Mouse (Mus musculus) kidney, postnatal 0 days (tissue): Measurements from ENCODE around the gene Stox1. TPM values are rescaled to one million over a fixed set of nuclear protein-coding genes. Genes with fewer than 3 reads are reported as not detected.
A peak's percentile ranks its signal among the peaks of the same experiment; 100 is the strongest.

ENCODE experiments used
- ATAC-seq: fragments of 200-750 bp; cut with Nextera tagmentation; replicated peaks from 2 replicates; pipeline ENCODE4 v1.8.0; 2017; ENCODE audit warnings: low read depth, moderate number of reproducible peaks, moderate TSS enrichment, moderate library complexity; ENCODE audit not compliant: low FRiP score
- DNase-seq: peaks from one replicate; pipeline ENCODE4 v3.0.0-alpha.2; 2016; ENCODE audit warnings: low spot score
- H3K27ac ChIP-seq: fragments of 300-500 bp; sonication (generic); 2 replicates; pipeline ENCODE4 v1.5.1; 2014; ENCODE audit warnings: mild to moderate bottlenecking
- H3K27me3 ChIP-seq: fragments of 300-500 bp; sonication (generic); 2 replicates; pipeline ENCODE4 v1.6.1; 2014; ENCODE audit warnings: low read length, mixed read lengths; ENCODE audit not compliant: insufficient read depth
- H3K36me3 ChIP-seq: fragments of 300-500 bp; sonication (generic); 2 replicates; pipeline ENCODE4 v1.6.1; 2014; ENCODE audit warnings: low read length, mixed read lengths; ENCODE audit not compliant: insufficient read depth
- H3K4me1 ChIP-seq: fragments of 300-500 bp; sonication (generic); replicated peaks from 2 replicates; pipeline ENCODE4 v1.6.1; 2014; ENCODE audit warnings: antibody characterized with exemption, low read length, mixed read lengths; ENCODE audit not compliant: insufficient read depth
- H3K4me2 ChIP-seq: fragments of 300-500 bp; sonication (generic); 2 replicates; pipeline ENCODE4 v1.6.1; 2014; ENCODE audit warnings: mild to moderate bottlenecking, low read length, moderate library complexity, mixed read lengths
- H3K4me3 ChIP-seq: fragments of 300-500 bp; sonication (generic); replicated peaks from 2 replicates; pipeline ENCODE4 v1.5.1; 2014; ENCODE audit warnings: low read depth, low read length
- H3K9ac ChIP-seq: fragments of 300-500 bp; sonication (generic); 2 replicates; pipeline ENCODE4 v1.6.1; 2014; ENCODE audit warnings: low read depth, low read length
- H3K9me3 ChIP-seq: fragments of 300-500 bp; sonication (generic); replicated peaks from 2 replicates; pipeline ENCODE4 v1.6.1; 2016; ENCODE audit warnings: low read length, inconsistent platforms, mixed read lengths
- CTCF ChIP-seq: IDR thresholded peaks from 2 replicates; pipeline ENCODE4 v1.5.1; 2016; ENCODE audit warnings: antibody characterized with exemption, low read depth, mild to moderate bottlenecking, moderate library complexity
- WGBS: fragments of 180-500 bp; shearing (Covaris S2); extraction: QIAGEN DNeasy Blood & Tissue Kit; methylation state at CpG from one replicate; pipeline ENCODE4 v1.1.7; 2014; 5-methylcytosine and 5-hydroxymethylcytosine counted together
- microRNA-seq: library from miRNA; unstranded; fragments of <30 nt; microRNA quantifications from one replicate; pipeline ENCODE4, GENCODE M21; 2016
- polyA plus RNA-seq: library from polyadenylated mRNA; unstranded; fragments of >200 nt; fragmentation: Nextera tagmentation; extraction: Ambion mirVana; gene quantifications from 2 replicates; pipeline ENCODE4 v1.2.1, GENCODE M21; 2015

Stox1 gene
- polyA plus RNA-seq, 1 experiment from 2014 or later = 1.7 TPM

DNA sequence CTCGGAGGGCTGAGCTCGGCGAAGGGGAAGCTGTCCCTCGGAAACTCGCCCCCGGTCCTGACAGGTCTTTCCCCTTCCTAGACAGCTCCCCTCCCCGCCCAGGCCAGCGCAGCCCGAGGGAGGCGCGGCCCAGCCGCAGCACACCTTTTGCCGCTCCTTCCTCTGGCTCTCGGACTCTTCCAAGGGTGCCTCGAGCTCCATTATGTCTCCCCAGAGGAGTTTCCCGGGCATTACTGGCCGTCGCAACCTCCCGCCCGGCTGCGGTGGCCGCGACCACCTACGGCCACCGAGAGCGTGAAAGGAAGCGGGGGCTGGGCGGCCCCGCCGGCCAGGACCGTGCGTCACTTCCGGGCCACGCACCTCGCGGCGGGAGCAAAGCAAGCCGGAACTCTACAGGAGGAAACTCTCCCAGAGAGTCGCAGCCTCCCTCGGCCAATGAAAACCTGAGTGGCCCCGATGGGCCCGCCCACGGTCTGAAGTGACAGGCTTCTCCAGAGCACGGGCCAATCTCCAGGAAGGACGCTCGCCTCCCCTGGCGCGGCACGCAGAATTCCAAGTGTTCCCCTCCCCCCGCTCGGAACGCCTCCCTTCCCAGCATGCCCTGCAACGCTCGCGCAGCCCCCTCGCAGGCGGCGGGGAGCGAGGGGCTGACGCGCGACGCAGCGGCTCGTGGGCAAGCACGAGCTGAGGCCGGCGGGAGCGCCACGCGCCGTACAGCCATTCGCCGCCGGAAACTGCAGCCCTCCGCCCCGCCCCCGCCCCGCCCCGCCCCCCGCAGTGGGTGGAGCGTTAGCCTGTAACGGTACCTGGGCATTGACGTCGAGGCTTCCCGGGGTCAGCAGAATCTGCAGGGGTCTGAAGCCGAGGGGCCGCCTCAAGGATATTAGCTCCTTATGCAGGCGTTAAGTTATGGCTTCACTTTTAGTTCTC is 74.8 kb downstream of the Stox1 start, which contains the start of gene Ddx50:
Ddx50 (minus strand) TSS at position 338 of the 930 bp plus-strand sequence.
- H3K9me3 ChIP-seq = no peaks in the 10 kb centered on the region
- under 1% methylated on average over 85 of the region's 89 CpGs for WGBS
- DNase-seq = peak; percentile 99
- peak within 1 kb of the TSS; percentile 95 for H3K27ac ChIP-seq
- H3K4me1 ChIP-seq = 0 out of 2 replicates have a peak, but pooled peaks cover 6% of the 10 kb centered on the region
- TF ChIP-seq CTCF = no peak
- H3K4me3 ChIP-seq = peak within 1 kb of the TSS; percentile 98
- no peaks in the 10 kb centered on the region for H3K36me3 ChIP-seq
- H3K27me3 ChIP-seq = no peaks in the 10 kb centered on the region
- peak; percentile 100 for ATAC-seq
- H3K9ac ChIP-seq = peak within 1 kb of the TSS; percentile 93
- H3K4me2 ChIP-seq = peak within 1 kb of the TSS; percentile 84

DNA sequence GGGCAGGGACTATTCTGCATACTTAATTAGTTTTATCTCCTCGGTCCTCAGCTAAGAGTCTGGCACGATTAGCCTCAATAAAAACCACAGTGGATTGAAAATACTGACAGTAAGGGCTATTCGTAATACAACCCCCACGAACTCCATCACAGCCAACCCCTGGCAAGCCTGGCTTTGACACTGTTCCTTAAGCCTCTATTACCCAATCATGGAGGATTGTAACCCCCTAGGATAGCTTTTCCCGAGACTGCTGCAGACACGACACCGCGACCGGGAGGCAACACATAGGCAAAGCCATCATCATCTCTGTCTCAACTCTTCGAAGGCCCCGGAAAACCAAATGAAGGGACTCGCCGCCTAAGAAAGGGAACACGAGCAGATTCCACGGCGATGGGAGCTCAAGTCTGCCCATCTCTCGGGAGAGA is 75.6 kb downstream of the Stox1 start:
- Histone ChIP-seq H3K27me3 (no peaks in the 10 kb centered on the region), H3K4me1 (0 out of 2 replicates have a peak, but pooled peaks cover 6% of the 10 kb centered on the region), H3K9ac (peak overlapping the region; percentile 93), H3K4me2 (peak overlapping the region; percentile 84), H3K9me3 (no peaks in the 10 kb centered on the region), H3K4me3 (peak overlapping the region; percentile 98), H3K27ac (peak overlapping the region; percentile 95), H3K36me3 (no peaks in the 10 kb centered on the region)
- under 1% methylated on average over 17 of the region's 17 CpGs for whole genome bisulfite sequencing
- TF ChIP-seq CTCF = no peak
- ATAC-seq = no peak
- peak; percentile 56 for DNase-seq

Small RNA genes within 50 kb of the gene (microRNA-seq; reads per million reads assigned to microRNA genes)
- gene Mir7215 = not detected

Other genes with a start within 250 kb of the Stox1 start
- gene Vps26a, start 239.3 kb downstream of the Stox1 start, polyA plus RNA-seq = 79.1 and 84.6 TPM in 2 replicates
- 36.6 and 45.1 TPM in 2 replicates for gene Srgn, start 198.7 kb downstream of the Stox1 start, polyA plus RNA-seq
- 29.1 and 33.8 TPM in 2 replicates for gene Kif1bp, start 147.7 kb downstream of the Stox1 start, polyA plus RNA-seq
- 15.7 and 16.6 TPM in 2 replicates for gene Ddx21, start 123.8 kb downstream of the Stox1 start, polyA plus RNA-seq
- 107 and 109 TPM in 2 replicates for gene Ddx50, start 74.9 kb downstream of the Stox1 start, polyA plus RNA-seq
- gene Ccar1, start 66.2 kb upstream of the Stox1 start, polyA plus RNA-seq = 84.2 and 91.3 TPM in 2 replicates
- gene Tet1, start 182.9 kb upstream of the Stox1 start, polyA plus RNA-seq = 17.3 and 18.0 TPM in 2 replicates
- gene Slc25a16, start 194.5 kb upstream of the Stox1 start, polyA plus RNA-seq = 27.3 and 27.6 TPM in 2 replicates
- 9.0 and 12.7 TPM in 2 replicates for gene Dna2, start 220.9 kb upstream of the Stox1 start, polyA plus RNA-seq